Mouse (Mus musculus) CH12.LX (cell line): ENCODE measurements around the gene Fam171a1. TPM values are rescaled to one million over a fixed set of nuclear protein-coding genes. Genes with fewer than 3 reads are reported as not detected.

Experiments used
- DNase-seq: peaks from one replicate; pipeline ENCODE4 v3.0.0-alpha.2; 2013; ENCODE audit errors: extremely low read depth
- H3K27ac ChIP-seq: 2 replicates; pipeline ENCODE4 v1.5.1; 2012; ENCODE audit warnings: low read depth, mild to moderate bottlenecking, control low read depth, moderate library complexity; ENCODE audit not compliant: insufficient read depth
- H3K27me3 ChIP-seq: replicated peaks from 2 replicates; pipeline ENCODE3; 2012; ENCODE audit warnings: inconsistent platforms
- H3K36me3 ChIP-seq, 2 experiments: replicated peaks in 1 of 2; 2 replicates each; pipeline versions ENCODE3 to v1.6.1; 2012; ENCODE audit warnings: inconsistent platforms in 1 of 2, low read length in 1 of 2, mild to moderate bottlenecking in 1 of 2, mixed read lengths in 1 of 2, moderate library complexity in 1 of 2; ENCODE audit not compliant: control insufficient read depth in 1 of 2, insufficient read depth in 1 of 2
- H3K4me1 ChIP-seq, 2 experiments: 2 replicates each; pipeline ENCODE4 v1.6.1; 2012; ENCODE audit warnings: inconsistent platforms in 1 of 2, moderate library complexity in 1 of 2; ENCODE audit not compliant: insufficient read depth in 2 of 2, control insufficient read depth in 1 of 2
- H3K4me2 ChIP-seq: 2 replicates; pipeline ENCODE4 v1.6.1; 2012; ENCODE audit warnings: low read depth, mild to moderate bottlenecking, control low read depth; ENCODE audit not compliant: poor library complexity, insufficient read depth, severe bottlenecking
- H3K4me3 ChIP-seq, 3 experiments: fragments of 150-350 bp in 1 of 3; sonication (generic) in 1 of 3; replicated peaks in 1 of 3; 2 replicates each; pipeline versions ENCODE3 to v1.5.1; 2011 to 2012; ENCODE audit warnings: low read depth in 2 of 3, low read length in 2 of 3, mild to moderate bottlenecking in 2 of 3, moderate library complexity in 2 of 3, control low read depth in 1 of 3, improper control_type of control experiment in 1 of 3, inconsistent platforms in 1 of 3, mixed read lengths in 1 of 3; ENCODE audit not compliant: poor library complexity in 1 of 3
- H3K79me2 ChIP-seq: replicated peaks from 2 replicates; pipeline ENCODE4 v1.6.1; 2012; ENCODE audit warnings: mild to moderate bottlenecking, moderate library complexity; ENCODE audit not compliant: control insufficient read depth, poor library complexity, insufficient read depth, severe bottlenecking; ENCODE audit errors: extremely low read depth
- H3K9ac ChIP-seq: 2 replicates; pipeline ENCODE4 v1.6.1; 2012; ENCODE audit warnings: low read depth, mild to moderate bottlenecking, control low read depth, moderate library complexity; ENCODE audit not compliant: insufficient read depth
- H3K9me3 ChIP-seq: replicated peaks from 2 replicates; pipeline ENCODE3; 2012; ENCODE audit warnings: low read length, inconsistent platforms, mixed read lengths
- CTCF ChIP-seq, 2 experiments: IDR thresholded peaks in 1 of 2; conservative IDR thresholded peaks in 1 of 2; 2 replicates each; pipeline ENCODE4 v1.5.1; 2011 to 2012; ENCODE audit warnings: low read depth in 2 of 2, low read length in 2 of 2, improper control_type of control experiment in 1 of 2, inconsistent platforms in 1 of 2, mild to moderate bottlenecking in 1 of 2, moderate library complexity in 1 of 2
- E2F4 ChIP-seq: IDR thresholded peaks from 2 replicates; pipeline ENCODE4 v1.6.1; 2011; ENCODE audit warnings: low read depth, low read length, improper control_type of control experiment; ENCODE audit not compliant: insufficient replicate concordance
- EP300 ChIP-seq: IDR thresholded peaks from 2 replicates; pipeline ENCODE4 v1.6.1; 2011; ENCODE audit warnings: low read length, improper control_type of control experiment
- JUN ChIP-seq: IDR thresholded peaks from 2 replicates; pipeline ENCODE4 v1.6.1; 2011; ENCODE audit warnings: low read depth, mild to moderate bottlenecking, low read length, improper control_type of control experiment, moderate library complexity; ENCODE audit not compliant: insufficient read depth
- KAT2A ChIP-seq: IDR thresholded peaks from 2 replicates; pipeline ENCODE4 v1.6.1; 2012; ENCODE audit warnings: low read length, improper control_type of control experiment, inconsistent platforms; ENCODE audit not compliant: insufficient replicate concordance
- PAX5 ChIP-seq: IDR thresholded peaks from 2 replicates; pipeline ENCODE4 v1.6.1; 2012; ENCODE audit warnings: low read length, inconsistent platforms, mixed read lengths
- POLR2A ChIP-seq: IDR thresholded peaks from 2 replicates; pipeline ENCODE4 v1.6.1; 2011; ENCODE audit warnings: low read depth, mild to moderate bottlenecking, improper control_type of control experiment, low read length
- POLR2AphosphoS2 ChIP-seq: IDR thresholded peaks from 2 replicates; pipeline ENCODE4 v1.6.1; 2011; ENCODE audit warnings: low read depth, low read length, improper control_type of control experiment
- SMC3 ChIP-seq: IDR thresholded peaks from 2 replicates; pipeline ENCODE4 v1.6.1; 2011; ENCODE audit warnings: low read depth, low read length, improper control_type of control experiment
- dilution Hi-C: fragments of 300-500 bp; cut with MboI; formaldehyde crosslinking; loops from 2 replicates; pipeline ENCODE4 v1.14.3; 2020; ENCODE audit warnings: low sequenced_read_pairs; ENCODE audit not compliant: extremely low pct_unique_long_range_greater_than_20kb, extremely low pct_ligation_motif_present
- in situ Hi-C: fragments of 300-500 bp; cut with MboI; formaldehyde crosslinking; loops from 3 replicates; pipeline ENCODE4 v1.14.3; 2019; ENCODE audit warnings: low sequenced_read_pairs, low pct_ligation_motif_present, low pct_unique_long_range_greater_than_20kb, mixed read lengths
- polyA plus RNA-seq: library from polyadenylated mRNA; unstranded; fragments of >175 nt; gene quantifications from 2 replicates; pipeline ENCODE4 v1.2.1, GENCODE M21; 2012; ENCODE audit warnings: low read depth; ENCODE audit not compliant: insufficient read length
- total RNA-seq, 2 experiments: library from RNA; depleted of rRNA; stranded (reverse); fragments of 300-350 nt in 1 of 2; fragments of >200 nt in 1 of 2; gene quantifications; 2 replicates each; pipeline ENCODE4 v1.2.3; 2012 to 2014

Gene Fam171a1
- total and polyA plus RNA-seq, 3 experiments = 0.59 to 3.2 (median 1.8) TPM

DNA sequence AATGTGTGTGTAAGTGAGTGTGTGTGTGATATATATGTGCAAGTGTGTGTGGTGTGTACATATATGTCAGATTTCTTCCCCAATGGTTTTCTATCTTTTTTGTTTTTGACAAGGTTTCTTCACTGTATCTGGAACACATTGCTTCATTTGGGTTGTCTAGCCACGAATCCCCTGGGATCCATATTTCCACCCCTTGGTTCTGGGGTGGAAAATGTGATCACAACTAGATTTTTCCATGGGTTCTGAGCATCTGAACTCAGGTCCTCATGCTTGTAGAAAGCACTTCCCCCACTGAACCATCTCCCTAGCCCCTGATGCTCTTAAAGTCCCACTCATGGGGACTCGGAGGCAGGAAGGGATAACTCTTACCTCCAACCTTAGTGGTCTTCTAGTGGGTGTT lies 159.3 kb downstream of the Fam171a1 start:
- no peaks in the 10 kb centered on the region for H3K79me2 ChIP-seq
- no peak overlapping the region for H3K4me3 ChIP-seq
- no peaks in the 10 kb centered on the region for H3K27me3 ChIP-seq
- no peak overlapping the region for H3K4me2 ChIP-seq
- peak; percentile 48 for DNase-seq
- peaks cover 0 to 19% of the 10 kb centered on the region in 2 experiments; a peak in 2 of 4 replicates for H3K4me1 ChIP-seq
- in situ Hi-C loops = no loop called here
- no peak overlapping the region for H3K27ac ChIP-seq
- dilution Hi-C loops = no loop called here
- H3K9ac ChIP-seq = no peak overlapping the region
- H3K9me3 ChIP-seq = no peaks in the 10 kb centered on the region
- TF ChIP-seq SMC3 = no peak
- TF ChIP-seq EP300 = peak; percentile 68
- TF ChIP-seq JUN = peak; percentile 59; the same call in 1 of the 2 replicates
- TF ChIP-seq E2F4 = no peak
- no peaks in the 10 kb centered on the region for H3K36me3 ChIP-seq

DNA sequence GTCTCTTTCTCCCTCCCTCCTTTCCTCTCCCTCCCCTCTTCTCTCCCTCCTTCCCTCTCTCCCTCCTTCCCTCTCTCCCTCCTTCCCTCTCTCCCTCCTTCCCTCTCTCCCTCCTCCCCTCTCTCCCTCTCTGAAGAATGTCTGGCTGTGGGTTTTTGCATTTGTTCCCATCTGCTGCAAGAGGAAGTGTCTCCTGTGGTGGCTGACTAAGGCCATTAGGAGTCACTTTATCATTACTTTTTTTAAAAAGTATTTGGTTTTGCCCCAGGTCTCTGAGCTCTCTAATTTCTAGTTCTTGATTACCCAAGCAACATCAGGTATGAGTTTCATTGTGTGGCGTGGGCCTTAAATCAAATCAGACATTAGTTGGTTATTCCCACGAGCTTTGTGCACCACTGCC lies 162.1 kb downstream of the Fam171a1 start:
- TF ChIP-seq POLR2A (no peak), KAT2A (no peak), PAX5 (no peak), SMC3 (no peak), POLR2AphosphoS2 (no peak), EP300 (no peak), CTCF (conservative IDR thresholded peaks at IDR 0.05 in 1 of 2, IDR thresholded peaks at IDR 0.05 in 1 of 2; ENCODE audit: low read depth in 2 of 2, low read length in 2 of 2) (no peak)
- Histone ChIP-seq H3K9me3 (no peaks in the 10 kb centered on the region), H3K4me1 (peaks cover 0 to 19% of the 10 kb centered on the region in 2 experiments; a peak in 2 of 4 replicates), H3K4me2 (no peak overlapping the region), H3K4me3 (no peak overlapping the region), H3K27me3 (no peaks in the 10 kb centered on the region), H3K36me3 (no peaks in the 10 kb centered on the region), H3K27ac (no peak overlapping the region), H3K9ac (no peak overlapping the region), H3K79me2 (no peaks in the 10 kb centered on the region)
- DNase-seq = no peak
- in situ Hi-C loops (no loop called here), dilution Hi-C loops (no loop called here)

Other genes starting within 250 kb of the Fam171a1 start
- 10.0 and 11.6 TPM in 2 replicates for gene Nmt2, start 170.0 kb downstream of the Fam171a1 start, total RNA-seq (2012; rRNA removed)
- gene Nmt2, start 170.0 kb downstream of the Fam171a1 start, total RNA-seq (2014; rRNA removed) = 15.8 and 15.9 TPM in 2 replicates
- 15.6 TPM in 2 replicates for gene Nmt2, start 170.0 kb downstream of the Fam171a1 start, polyA plus RNA-seq
- gene Rpp38, start 218.4 kb downstream of the Fam171a1 start, total RNA-seq (2012; rRNA removed) = 26.6 and 31.6 TPM in 2 replicates
- 33.7 and 38.9 TPM in 2 replicates for gene Rpp38, start 218.4 kb downstream of the Fam171a1 start, total RNA-seq (2014; rRNA removed)
- 25.4 and 27.8 TPM in 2 replicates for gene Rpp38, start 218.4 kb downstream of the Fam171a1 start, polyA plus RNA-seq
- 0.30 TPM in 1 of 2 replicates, not detected in the other for gene Acbd7, start 221.9 kb downstream of the Fam171a1 start, total RNA-seq (2012; rRNA removed)
- gene Acbd7, start 221.9 kb downstream of the Fam171a1 start, total RNA-seq (2014; rRNA removed) = not detected in 2 replicates
- not detected in 2 replicates for gene Acbd7, start 221.9 kb downstream of the Fam171a1 start, polyA plus RNA-seq